Mouse (Mus musculus): ENCODE data around the gene C1qa.

The C1qa gene

GRCm38 (mm10) chr4:136898637-136899036 lies at the start of gene C1qa:
C1qa (minus strand) TSS chr4:136898803.
- DNase-seq: no peak

DNA sequence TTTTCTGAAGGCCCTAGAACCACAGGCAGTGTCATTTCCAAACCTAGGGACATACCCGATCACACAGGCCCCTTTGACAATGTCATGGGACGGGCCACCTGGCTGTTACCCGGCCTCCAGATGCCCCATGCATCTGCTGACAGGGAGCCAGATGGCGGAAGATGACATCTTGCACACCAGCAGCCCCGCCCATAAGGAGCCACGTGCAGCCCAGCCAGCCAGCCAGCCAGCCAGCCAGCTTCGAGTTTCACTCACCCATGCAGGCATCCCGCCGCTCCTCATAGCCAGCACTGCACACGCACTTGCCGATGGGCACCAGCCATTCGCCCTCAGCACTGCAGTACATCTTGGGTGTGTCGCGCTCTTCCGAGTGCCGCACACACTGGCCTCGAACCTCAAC lies 46.8 kb upstream of the C1qa start:
- no peak for DNase-seq

GRCm38 (mm10) chr4:136944558-136945350 lies 46.2 kb upstream of the C1qa start:
- no peak for DNase-seq

DNA sequence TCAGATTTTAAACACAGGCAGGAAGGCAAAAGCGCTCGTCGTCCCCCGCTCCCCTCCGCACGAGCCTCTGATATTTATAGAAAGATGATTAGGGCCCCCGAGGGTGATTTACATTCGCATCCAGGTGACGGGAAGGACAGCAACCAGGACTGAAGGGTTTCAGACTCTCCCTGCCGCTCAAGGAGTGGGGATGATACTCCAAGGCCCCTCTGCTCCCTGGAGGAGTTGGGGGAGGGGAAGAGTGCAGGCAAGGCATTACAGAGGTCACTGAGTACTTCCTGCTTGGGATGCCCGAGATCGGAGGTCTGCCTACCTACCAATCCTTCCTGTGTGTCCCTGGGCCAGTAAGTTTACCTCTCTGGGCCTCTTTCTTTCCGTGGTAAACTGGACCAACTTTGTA lies 44.6 kb upstream of the C1qa start:
- DNase-seq: no peak

DNA sequence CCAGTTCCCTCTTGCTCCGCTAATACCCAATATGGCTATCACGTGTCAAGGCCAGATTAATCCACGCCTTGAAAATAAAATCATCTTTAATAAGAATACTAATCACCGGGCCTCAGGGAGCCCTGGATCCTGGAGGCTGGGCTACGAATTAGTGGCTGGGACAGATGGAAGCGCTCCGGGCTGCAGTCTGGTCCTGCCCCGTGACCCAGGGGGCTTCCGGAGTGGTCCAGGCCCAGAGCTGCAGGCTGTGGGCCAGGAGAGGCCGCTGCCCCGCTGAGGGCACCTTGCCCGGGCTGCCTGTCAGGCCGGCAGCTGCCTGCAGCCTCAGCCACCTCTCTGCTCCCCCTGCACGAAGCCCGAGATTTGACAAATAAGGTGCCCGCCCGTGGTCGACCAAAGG lies 44.2 kb upstream of the C1qa start:
- no peak for DNase-seq

DNA sequence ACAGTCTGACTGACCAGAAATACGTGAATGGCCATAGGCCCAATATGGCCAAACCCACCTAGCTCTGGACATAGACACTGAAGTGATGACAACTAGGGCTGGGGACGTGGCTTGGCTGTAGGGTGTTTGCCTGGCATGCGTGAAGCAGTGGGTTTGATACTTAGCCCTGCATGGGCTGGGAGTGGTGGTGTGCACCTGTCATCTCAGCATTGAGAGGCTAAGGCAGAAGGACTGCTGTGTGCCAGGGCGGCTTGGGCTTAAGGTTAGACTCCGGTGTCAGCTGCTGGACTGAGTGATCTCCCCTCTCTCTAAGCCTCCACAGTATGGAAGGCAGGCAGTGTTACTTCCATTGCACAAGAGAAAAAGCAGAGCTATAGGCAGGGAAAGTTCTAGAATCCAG lies 39.3 kb upstream of the C1qa start:
- DNase-seq: no peak

GRCm38 (mm10) chr4:136937344-136937743 lies 38.7 kb upstream of the C1qa start:
- DNase-seq: no peak

DNA sequence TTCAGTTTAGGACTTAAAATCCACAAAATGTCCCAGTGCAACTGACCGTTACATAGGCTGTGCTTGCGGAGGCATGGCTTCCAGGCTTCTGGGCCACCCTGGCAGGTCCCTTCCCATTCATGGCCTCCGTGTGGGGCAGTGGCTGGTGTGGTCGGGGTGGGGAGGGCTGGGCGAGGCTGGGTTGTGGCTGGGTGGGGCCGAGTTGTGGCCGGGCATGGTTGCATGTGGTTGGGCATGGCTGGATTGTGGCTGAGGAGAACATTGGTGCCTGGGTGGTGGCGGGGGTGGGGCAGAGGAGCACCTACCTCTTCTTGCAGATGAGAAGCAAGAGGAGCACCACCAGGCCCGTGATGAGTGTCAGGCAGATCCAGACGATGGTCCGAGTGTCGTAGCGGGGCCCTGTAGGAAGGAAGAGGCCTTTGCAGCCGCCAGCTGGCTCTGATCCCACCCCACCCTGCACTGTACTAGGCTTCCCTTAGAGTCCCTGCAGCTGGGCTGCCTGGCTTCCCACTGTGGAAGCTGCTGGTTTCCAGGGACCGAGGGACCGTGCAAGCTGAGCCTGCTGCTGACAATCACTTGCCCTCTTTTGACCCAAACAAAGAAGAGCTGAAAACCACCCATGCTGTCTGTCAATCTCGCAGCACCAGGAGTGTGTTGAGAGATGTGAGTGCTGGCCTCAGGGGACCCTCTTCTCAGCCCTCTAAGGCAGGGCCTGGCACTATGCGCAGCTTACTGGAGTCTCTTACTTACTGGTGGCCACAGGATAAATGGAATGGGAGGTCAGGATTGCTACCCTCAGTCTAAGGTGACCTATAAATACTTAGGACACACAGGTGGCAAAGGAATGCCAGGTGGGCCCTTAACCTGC lies 36.4 kb upstream of the C1qa start:
- DNase-seq: no peak

GRCm38 (mm10) chr4:136930474-136930873 lies 31.9 kb upstream of the C1qa start:
- no peak for DNase-seq

- no peak for DNase-seq
These were observed 30.3 kb upstream of the C1qa start for GRCm38 (mm10) chr4:136928928-136929327.

DNA sequence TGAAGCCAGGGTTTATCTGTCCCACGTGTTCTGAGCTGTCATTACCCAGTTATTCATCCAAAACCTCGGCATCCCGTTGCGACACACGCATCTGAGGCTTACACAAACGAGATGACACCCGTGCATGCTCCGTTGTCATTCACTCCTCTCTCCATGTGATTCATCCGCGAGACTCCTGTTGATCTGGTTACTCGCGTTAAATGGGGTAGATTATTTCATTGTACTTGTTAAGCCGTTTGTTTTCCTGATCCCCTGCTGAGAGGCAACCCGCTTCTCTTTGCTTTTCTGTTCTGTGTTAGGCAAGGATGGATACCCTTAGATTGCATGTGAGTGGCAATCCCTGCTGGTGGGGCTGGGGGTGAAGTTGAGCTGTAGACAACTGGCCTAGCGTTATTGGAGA lies 27.2 kb upstream of the C1qa start:
- no peak for DNase-seq

DNA sequence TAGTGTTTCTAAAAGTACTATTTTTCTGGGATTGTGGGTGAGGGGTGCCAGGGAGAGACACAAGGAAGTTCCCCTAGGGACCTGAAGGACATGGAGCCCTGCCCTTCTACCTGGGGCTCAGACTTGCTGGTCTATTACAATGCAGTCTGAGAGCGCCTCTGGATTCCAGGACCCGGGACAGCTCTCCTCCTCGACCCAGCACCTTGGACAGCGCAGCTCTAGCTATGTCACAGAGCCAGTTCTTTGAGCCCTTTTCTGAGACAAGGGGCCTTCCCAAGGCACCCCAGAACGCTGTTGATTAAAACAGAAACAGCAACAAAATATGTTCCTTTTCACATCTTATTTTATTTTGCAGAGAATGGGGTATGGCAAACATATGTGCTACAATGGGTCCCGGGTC lies 25.9 kb upstream of the C1qa start:
- peak; percentile 31 to 44 for DNase-seq

- DNase-seq: no peak
These were observed 20.9 kb upstream of the C1qa start for GRCm38 (mm10) chr4:136919526-136919925.

- DNase-seq: no peak
These were observed 20.2 kb upstream of the C1qa start for GRCm38 (mm10) chr4:136918834-136919233.

DNA sequence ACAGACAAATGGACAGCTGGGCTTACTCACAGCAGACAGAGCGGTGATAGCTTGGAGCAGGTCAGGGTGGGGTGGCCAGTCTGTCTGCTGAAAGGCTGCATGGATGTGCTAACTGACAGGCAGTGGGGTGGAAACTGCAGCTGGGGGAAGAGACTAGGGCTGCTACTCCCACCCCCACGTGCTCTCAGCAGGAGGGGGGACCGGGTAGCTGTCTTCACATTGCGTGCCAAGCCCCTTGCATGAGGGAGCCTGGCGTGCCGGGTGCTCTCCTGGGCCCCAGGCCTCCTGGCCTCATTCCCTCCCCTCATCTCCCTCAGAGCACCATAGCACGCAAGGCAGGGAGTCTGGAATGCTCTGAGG lies 18.5 kb upstream of the C1qa start:
- DNase-seq: no peak

GRCm38 (mm10) chr4:136916359-136917164 lies 18.0 kb upstream of the C1qa start:
- no peak for DNase-seq

DNA sequence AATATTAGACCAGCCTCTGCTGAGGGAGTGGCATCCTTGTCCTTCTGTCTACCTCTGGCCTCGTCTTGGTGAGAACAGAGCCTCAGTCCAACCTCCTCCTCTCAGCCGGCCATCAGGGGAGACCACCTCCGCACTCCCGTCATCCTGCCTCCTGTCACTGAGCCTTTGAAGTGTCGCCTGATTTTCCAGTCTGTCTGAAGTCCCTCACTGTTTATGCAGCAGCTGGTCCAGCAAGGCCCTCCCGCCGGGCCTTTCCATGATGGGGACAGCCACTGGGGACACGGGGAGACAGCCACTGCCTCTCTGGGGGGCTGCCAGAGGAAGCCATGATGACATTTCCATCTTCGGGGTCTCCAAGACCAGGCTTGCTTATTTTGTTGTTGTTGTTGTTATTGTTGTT lies 14.2 kb upstream of the C1qa start:
- no peak for DNase-seq

DNA sequence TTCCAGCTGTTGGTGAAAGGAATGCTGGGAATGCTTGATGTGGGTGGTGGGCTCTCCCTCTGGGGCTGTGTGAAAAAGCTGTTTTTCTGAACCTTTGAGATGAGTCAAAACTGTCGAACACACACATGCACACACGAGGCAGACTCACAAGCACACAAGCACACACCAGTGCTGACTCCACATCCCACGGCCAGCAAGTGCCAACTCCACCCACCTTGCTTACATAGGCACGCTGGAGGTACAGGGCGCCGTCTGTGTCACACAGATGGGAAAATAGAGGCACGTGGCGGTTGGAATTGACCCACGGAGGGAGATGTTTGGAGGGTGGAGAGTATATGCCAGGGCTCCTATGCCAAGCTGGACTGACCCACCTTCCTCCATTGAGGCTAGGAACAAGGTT lies 13.2 kb upstream of the C1qa start:
- DNase-seq: no peak

DNA sequence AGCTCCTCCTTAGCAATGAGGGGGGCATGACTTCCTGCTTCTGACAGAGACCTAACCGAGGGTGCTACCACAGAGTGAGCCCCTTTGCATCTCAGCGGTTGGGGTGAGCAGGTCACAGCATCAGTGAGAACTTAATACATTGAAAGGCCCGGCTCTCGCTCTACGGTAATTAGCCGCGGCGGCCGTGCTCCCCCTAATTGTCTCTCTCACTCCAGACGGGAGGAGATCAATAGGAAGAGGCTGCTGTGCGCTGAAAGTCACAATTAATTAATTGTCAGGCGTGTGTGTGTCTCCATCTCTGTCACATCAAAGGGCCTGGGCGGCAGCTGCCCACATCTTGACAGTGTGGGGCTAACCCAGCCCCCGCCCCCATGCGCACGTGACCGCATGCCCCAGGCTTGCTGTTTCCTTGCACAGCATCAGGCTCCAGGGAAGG lies 12.6 kb upstream of the C1qa start:
- no peak for DNase-seq

DNA sequence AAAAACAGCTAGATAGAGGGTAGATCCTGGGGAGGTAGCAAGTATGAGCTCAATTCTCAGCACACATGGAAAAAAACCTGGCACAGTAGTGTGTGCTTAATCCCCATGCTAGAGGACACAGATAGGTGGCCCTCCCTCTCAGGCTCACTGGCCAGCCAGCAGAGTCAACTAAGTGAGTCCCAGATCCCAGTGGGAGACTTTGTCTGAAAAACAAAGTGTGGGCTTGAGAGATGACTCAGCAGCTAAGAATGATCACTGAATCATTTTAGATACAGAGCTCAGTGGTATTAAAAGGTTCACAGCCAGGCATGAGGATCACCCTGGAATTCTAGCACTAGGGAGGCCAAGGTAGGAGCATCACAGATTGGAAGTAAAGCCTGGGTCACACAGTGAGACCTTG lies 9.2 kb upstream of the C1qa start:
- no peak for DNase-seq

GRCm38 (mm10) chr4:136907033-136907432 lies 8.4 kb upstream of the C1qa start:
- peak in 1 of 2 experiments; percentile 30 for DNase-seq

- no peak for DNase-seq
These were observed 6.3 kb upstream of the C1qa start for GRCm38 (mm10) chr4:136904767-136905539.

DNA sequence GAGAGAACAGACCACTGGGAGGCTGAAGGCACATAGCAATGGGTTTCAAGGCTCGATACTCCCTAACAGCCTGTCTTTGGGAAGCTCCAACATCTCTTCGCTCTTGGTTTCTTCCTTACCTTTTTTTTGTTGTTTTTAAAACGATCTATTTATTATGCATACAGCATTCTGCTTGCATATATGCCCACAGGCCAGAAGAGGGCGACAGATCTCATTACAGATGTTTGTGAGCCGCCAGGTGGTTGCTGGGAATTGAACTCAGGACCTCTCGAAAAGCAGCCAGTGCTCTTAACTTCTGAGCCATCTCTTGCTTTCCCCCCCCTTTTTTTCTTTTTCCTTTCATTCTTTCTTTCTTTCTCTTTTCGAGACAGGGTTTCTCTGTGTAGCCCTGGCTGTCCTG lies 551 bp upstream of the C1qa start:
- no peak for DNase-seq

Measured in thymus, postnatal 36 days (tissue).